Mouse (Mus musculus) lung, postnatal 0 days (tissue): Measurements from ENCODE around the gene Ddx39b.
"Not testable (repeated sequence)": the region's sequence is repeated elsewhere in the genome, so short reads cannot be mapped to it uniquely, and the experiment has no call there.

Source experiments
- CTCF ChIP-seq: IDR thresholded peaks from 2 replicates; pipeline ENCODE4 v1.5.1; 2016; ENCODE audit warnings: antibody characterized with exemption, mild to moderate bottlenecking
- EP300 ChIP-seq: IDR thresholded peaks from 2 replicates; pipeline ENCODE4 v1.6.1; 2016; ENCODE audit warnings: antibody characterized with exemption, mild to moderate bottlenecking, control low read depth

DNA sequence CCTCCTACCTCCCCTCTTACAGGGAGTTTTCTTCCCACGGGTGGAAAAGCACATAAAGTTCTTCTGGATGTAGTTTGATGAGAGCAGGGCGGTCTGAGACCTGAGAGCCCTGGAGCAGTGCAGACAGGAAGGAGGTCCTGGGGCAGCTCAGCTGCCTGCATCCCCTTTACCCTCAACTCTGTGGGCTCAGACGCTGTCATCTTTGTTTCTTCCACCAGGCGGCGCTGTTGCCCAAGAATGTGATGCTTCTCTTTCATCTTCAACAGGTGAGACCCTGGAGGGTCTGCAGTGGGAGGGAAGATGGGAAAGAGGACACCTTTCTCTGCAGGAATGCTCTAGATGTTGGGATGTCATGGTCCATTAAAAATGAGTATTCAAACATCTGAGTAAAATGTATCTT, 54.2 kb downstream of the Ddx39b start:
- TF ChIP-seq CTCF, result peak; percentile 83
- TF ChIP-seq EP300, result not testable (repeated sequence)
